Mouse (Mus musculus): Measurements from ENCODE around the gene Clic6.
"Not testable (repeated sequence)": the region's sequence is repeated elsewhere in the genome, so short reads cannot be mapped to it uniquely, and the experiment has no call there.

GRCm38 (mm10) chr16:92514896-92515295, 29.4 kb downstream of the Clic6 start:
- TF ChIP-seq POLR2A (IDR thresholded peaks at IDR 0.05; ENCODE audit: low read depth, low read length); CTCF (conservative IDR thresholded peaks at IDR 0.05; ENCODE audit: insufficient read depth, insufficient read length, low read depth, low read length): not testable (repeated sequence)
